Mouse (Mus musculus) E14TG2a.4 (cell line): Measurements from ENCODE around the gene Utrn.
A peak's percentile ranks its signal among the peaks of the same experiment; 100 is the strongest.

Source experiments
- H3K27me3 ChIP-seq: 2 replicates; pipeline ENCODE4 v1.6.1; 2014; ENCODE audit warnings: low read length, control low read depth; ENCODE audit not compliant: insufficient read depth
- H3K36me3 ChIP-seq: 2 replicates; pipeline ENCODE4 v1.6.1; 2014; ENCODE audit warnings: low read length, control low read depth; ENCODE audit not compliant: insufficient read depth
- H3K4me1 ChIP-seq: replicated peaks from 2 replicates; pipeline ENCODE4 v1.6.1; 2014; ENCODE audit warnings: low read depth, low read length, control low read depth
- H3K4me3 ChIP-seq: replicated peaks from 2 replicates; pipeline ENCODE4 v1.5.1; 2014; ENCODE audit warnings: mild to moderate bottlenecking, low read length
- H3K9me3 ChIP-seq: 2 replicates; pipeline ENCODE4 v1.6.1; 2014; ENCODE audit warnings: low read length, control low read depth
- CTCF ChIP-seq: conservative IDR thresholded peaks from 2 replicates; pipeline ENCODE4 v1.5.1; 2014; ENCODE audit warnings: low read length
- NANOG ChIP-seq: IDR thresholded peaks from 2 replicates; pipeline ENCODE4 v1.6.1; 2014; ENCODE audit warnings: borderline replicate concordance, low read length, mixed read lengths
- POU5F1 ChIP-seq: IDR thresholded peaks from 2 replicates; pipeline ENCODE4 v1.6.1; 2014; ENCODE audit warnings: low read length, borderline replicate concordance

The Utrn gene

GRCm38 (mm10) chr10:12594958-12595357 is 274.2 kb downstream of the Utrn start:
- no peak overlapping the region for H3K4me3 ChIP-seq
- no peaks in the 10 kb centered on the region for H3K9me3 ChIP-seq
- H3K27me3 ChIP-seq = no peaks in the 10 kb centered on the region
- TF ChIP-seq NANOG = no peak
- TF ChIP-seq POU5F1 = no peak
- TF ChIP-seq CTCF = no peak
- H3K36me3 ChIP-seq = 0 out of 2 replicates have a peak, but pooled peaks cover 6% of the 10 kb centered on the region
- peaks cover 42% of the 10 kb centered on the region for H3K4me1 ChIP-seq

- Histone ChIP-seq H3K36me3 (0 out of 2 replicates have a peak, but pooled peaks cover 6% of the 10 kb centered on the region), H3K9me3 (no peaks in the 10 kb centered on the region), H3K27me3 (no peaks in the 10 kb centered on the region), H3K4me3 (no peak overlapping the region), H3K4me1 (peaks cover 44% of the 10 kb centered on the region)
- TF ChIP-seq POU5F1 (no peak), NANOG (no peak), CTCF (no peak)
Measured at GRCm38 (mm10) chr10:12593071-12593470, 276.1 kb downstream of the Utrn start.

GRCm38 (mm10) chr10:12591946-12592345 is 277.2 kb downstream of the Utrn start:
- Histone ChIP-seq H3K4me1 (peaks cover 42% of the 10 kb centered on the region), H3K9me3 (no peaks in the 10 kb centered on the region), H3K4me3 (no peak overlapping the region), H3K36me3 (0 out of 2 replicates have a peak, but pooled peaks cover 6% of the 10 kb centered on the region), H3K27me3 (no peaks in the 10 kb centered on the region)
- TF ChIP-seq POU5F1 (no peak), NANOG (no peak), CTCF (no peak)

GRCm38 (mm10) chr10:12588051-12588450 is 281.1 kb downstream of the Utrn start:
- Histone ChIP-seq H3K36me3 (peaks cover 10% of the 10 kb centered on the region; the same call in 1 of the 2 replicates), H3K27me3 (no peaks in the 10 kb centered on the region), H3K4me1 (peaks cover 41% of the 10 kb centered on the region), H3K9me3 (peaks cover 5% of the 10 kb centered on the region), H3K4me3 (no peak overlapping the region)
- no peak for TF ChIP-seq CTCF
- TF ChIP-seq POU5F1 = no peak
- no peak for TF ChIP-seq NANOG

- Histone ChIP-seq H3K4me1 (peaks cover 43% of the 10 kb centered on the region), H3K4me3 (no peak overlapping the region), H3K9me3 (peaks cover 5% of the 10 kb centered on the region), H3K27me3 (no peaks in the 10 kb centered on the region), H3K36me3 (peaks cover 7% of the 10 kb centered on the region; the same call in 1 of the 2 replicates)
- no peak for TF ChIP-seq CTCF
- TF ChIP-seq POU5F1 = no peak
- TF ChIP-seq NANOG = no peak
Measured at GRCm38 (mm10) chr10:12587318-12587717, 281.8 kb downstream of the Utrn start.

- TF ChIP-seq CTCF (no peak), POU5F1 (no peak), NANOG (no peak)
- peaks cover 7% of the 10 kb centered on the region; the same call in 1 of the 2 replicates for H3K36me3 ChIP-seq
Measured at GRCm38 (mm10) chr10:12586825-12587224, 282.3 kb downstream of the Utrn start.

GRCm38 (mm10) chr10:12586200-12586599 is 283.0 kb downstream of the Utrn start:
- H3K9me3 ChIP-seq = peaks cover 5% of the 10 kb centered on the region
- no peak overlapping the region for H3K4me3 ChIP-seq
- peaks cover 42% of the 10 kb centered on the region for H3K4me1 ChIP-seq
- peaks cover 7% of the 10 kb centered on the region; the same call in 1 of the 2 replicates for H3K36me3 ChIP-seq
- H3K27me3 ChIP-seq = no peaks in the 10 kb centered on the region
- no peak for TF ChIP-seq CTCF
- no peak for TF ChIP-seq POU5F1
- no peak for TF ChIP-seq NANOG

More at GRCm38 (mm10) chr10:12586825-12587224, 282.3 kb downstream of the Utrn start:
- Histone ChIP-seq H3K27me3 (no peaks in the 10 kb centered on the region), H3K4me1 (peaks cover 39% of the 10 kb centered on the region), H3K4me3 (no peak overlapping the region), H3K9me3 (peaks cover 5% of the 10 kb centered on the region)

GRCm38 (mm10) chr10:12583473-12583872 is 285.7 kb downstream of the Utrn start:
- Histone ChIP-seq H3K36me3 (peaks cover 7% of the 10 kb centered on the region; the same call in 1 of the 2 replicates), H3K9me3 (peaks cover 11% of the 10 kb centered on the region)
- TF ChIP-seq POU5F1 (no peak), CTCF (peak; percentile 77)

GRCm38 (mm10) chr10:12579048-12579447 is 290.1 kb downstream of the Utrn start:
- H3K4me1 ChIP-seq = peaks cover 79% of the 10 kb centered on the region
- TF ChIP-seq CTCF (no peak), POU5F1 (no peak), NANOG (no peak; the same call in 1 of the 2 replicates)

More at GRCm38 (mm10) chr10:12583473-12583872, 285.7 kb downstream of the Utrn start:
- Histone ChIP-seq H3K4me3 (no peak overlapping the region), H3K4me1 (peaks cover 61% of the 10 kb centered on the region), H3K27me3 (no peaks in the 10 kb centered on the region)

More at GRCm38 (mm10) chr10:12579048-12579447, 290.1 kb downstream of the Utrn start:
- H3K36me3 ChIP-seq = peaks cover 4% of the 10 kb centered on the region; the same call in 1 of the 2 replicates
- no peaks in the 10 kb centered on the region for H3K27me3 ChIP-seq
- peaks cover 11% of the 10 kb centered on the region; the same call in 1 of the 2 replicates for H3K9me3 ChIP-seq
- H3K4me3 ChIP-seq = peak overlapping the region; percentile 69
